Mouse (Mus musculus): Measurements from ENCODE around the gene Zscan12. TPM values are rescaled to one million over a fixed set of nuclear protein-coding genes. Genes with fewer than 3 reads are reported as not detected.
A peak's percentile ranks its signal among the peaks of the same experiment; 100 is the strongest.
"Not testable (repeated sequence)": the region's sequence is repeated elsewhere in the genome, so short reads cannot be mapped to it uniquely, and the experiment has no call there.

Gene Zscan12
- total and polyA plus RNA-seq, 2 experiments from 2014 or later: 8.1 to 11.5 TPM

DNA sequence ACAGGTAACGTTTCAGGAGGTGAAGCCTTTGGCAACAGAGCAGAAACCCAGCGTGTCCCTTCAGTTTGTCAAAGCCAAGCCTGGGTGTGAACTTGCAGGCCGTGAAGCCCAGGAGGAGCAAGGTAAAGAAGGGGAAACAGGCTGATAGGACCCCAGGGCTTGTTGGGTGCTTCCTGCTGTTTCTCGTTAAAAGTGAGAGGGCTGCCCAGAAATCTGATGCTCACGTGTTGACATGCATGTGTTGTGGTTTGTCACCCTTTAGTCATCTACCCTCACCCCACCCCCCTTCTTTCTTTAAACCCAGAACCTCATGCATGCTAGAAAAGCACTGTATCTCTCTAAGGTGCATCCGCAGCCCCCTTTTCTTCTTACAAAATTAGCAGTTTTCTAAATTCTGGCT, 4.0 kb downstream of the Zscan12 start:
- H3K36me3 ChIP-seq (ENCODE audit: insufficient read depth): peaks cover 37% of the 10 kb centered on the region
- no peak for ATAC-seq
- WGBS: 82% methylated on average over 6 of the region's 6 CpGs
- H3K4me2 ChIP-seq (ENCODE audit: low read depth): no peak overlapping the region
- no peaks in the 10 kb centered on the region for H3K9me3 ChIP-seq (ENCODE audit: low read length)
- peaks cover 10% of the 10 kb centered on the region for H3K4me1 ChIP-seq (ENCODE audit: insufficient read depth)
- H3K27me3 ChIP-seq (ENCODE audit: insufficient read depth, low read length): no peaks in the 10 kb centered on the region
- H3K4me3 ChIP-seq (ENCODE audit: low read depth, low read length): no peak overlapping the region
- H3K27ac ChIP-seq (ENCODE audit: low read depth, low read length): no peak overlapping the region
- no peak overlapping the region for H3K9ac ChIP-seq
- no peak for TF ChIP-seq CTCF (IDR thresholded peaks at IDR 0.05; ENCODE audit: low read depth)
- DNase-seq: no peak

DNA sequence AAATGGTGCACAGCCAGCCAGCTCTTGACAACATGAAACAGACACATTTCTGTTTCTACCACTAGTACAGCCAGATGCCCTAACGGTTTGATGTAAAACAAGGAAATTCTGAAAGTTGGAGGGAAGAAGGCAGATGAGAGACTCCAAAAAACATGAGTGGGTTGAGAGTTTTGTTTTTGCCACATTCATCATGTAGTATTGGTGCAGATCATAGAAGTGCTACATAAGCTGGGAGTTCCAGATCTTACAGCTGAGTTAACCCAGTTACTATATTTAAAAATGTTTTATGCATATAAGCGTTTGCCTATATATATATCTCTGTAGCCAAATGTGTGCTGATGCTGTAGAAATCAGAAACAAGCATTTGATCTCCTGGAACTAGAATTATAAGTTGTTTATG, 10.1 kb downstream of the Zscan12 start:
- no peaks in the 10 kb centered on the region for H3K9me3 ChIP-seq (ENCODE audit: low read length)
- no peak overlapping the region for H3K9ac ChIP-seq
- ATAC-seq (no peak), DNase-seq (no peak)
- H3K27me3 ChIP-seq (ENCODE audit: insufficient read depth, low read length): no peaks in the 10 kb centered on the region
- H3K4me3 ChIP-seq (ENCODE audit: low read depth, low read length): no peak overlapping the region
- no peak for TF ChIP-seq CTCF (IDR thresholded peaks at IDR 0.05; ENCODE audit: low read depth)
- H3K27ac ChIP-seq (ENCODE audit: low read depth, low read length): no peak overlapping the region
- H3K4me1 ChIP-seq (ENCODE audit: insufficient read depth): no peaks in the 10 kb centered on the region
- H3K36me3 ChIP-seq (ENCODE audit: insufficient read depth): peaks cover 34% of the 10 kb centered on the region
- no peak overlapping the region for H3K4me2 ChIP-seq (ENCODE audit: low read depth)
- WGBS: 89% methylated on average over 2 of the region's 2 CpGs

DNA sequence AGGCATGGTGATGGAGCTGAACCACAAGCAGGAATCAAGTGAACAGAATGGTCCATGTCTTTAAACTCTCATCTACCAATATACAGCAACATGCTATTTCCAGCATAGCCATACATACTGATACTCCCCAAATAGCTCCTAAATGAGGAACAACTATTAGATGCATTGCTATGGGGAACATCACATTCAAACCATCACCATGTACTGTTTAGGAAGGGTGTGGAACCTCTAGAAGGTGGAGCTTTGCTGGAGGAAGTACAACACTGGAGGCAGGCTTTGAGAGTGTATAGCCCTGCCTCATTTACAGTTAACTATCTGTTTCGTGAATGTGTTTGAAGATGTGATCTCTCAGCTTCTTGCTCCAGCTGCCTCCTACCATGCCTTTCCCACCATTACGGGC, 15.2 kb downstream of the Zscan12 start:
- no peak for DNase-seq
- Histone ChIP-seq H3K4me2 (ENCODE audit: low read depth) (no peak overlapping the region), H3K27me3 (ENCODE audit: insufficient read depth, low read length) (no peaks in the 10 kb centered on the region), H3K27ac (ENCODE audit: low read depth, low read length) (no peak overlapping the region), H3K4me3 (ENCODE audit: low read depth, low read length) (no peak overlapping the region), H3K4me1 (ENCODE audit: insufficient read depth) (no peaks in the 10 kb centered on the region), H3K36me3 (ENCODE audit: insufficient read depth) (no peaks in the 10 kb centered on the region), H3K9ac (no peak overlapping the region), H3K9me3 (ENCODE audit: low read length) (no peaks in the 10 kb centered on the region)
- 83% methylated on average over 2 of the region's 2 CpGs for WGBS
- no peak for ATAC-seq
- TF ChIP-seq CTCF (IDR thresholded peaks at IDR 0.05; ENCODE audit: low read depth): no peak

DNA sequence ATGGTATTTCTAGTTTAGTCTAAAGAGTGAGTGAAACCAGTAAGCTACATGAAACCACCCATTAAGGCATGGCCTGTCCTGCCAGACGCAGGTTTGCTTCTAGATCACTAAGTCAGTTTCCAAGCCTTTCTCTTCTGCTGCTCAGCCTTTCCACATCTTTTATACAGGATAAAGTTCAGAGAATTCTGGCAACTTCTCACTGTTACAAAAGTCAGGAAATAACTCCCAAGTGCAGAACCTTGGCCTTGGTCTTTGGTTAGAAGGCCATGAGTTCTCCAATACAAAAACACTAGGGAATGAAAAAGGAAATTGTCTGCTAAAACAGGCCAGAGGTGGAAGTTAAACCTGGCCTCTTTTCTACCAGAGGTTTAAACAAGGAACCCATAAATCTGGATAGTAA, 32.6 kb downstream of the Zscan12 start:
- H3K9ac ChIP-seq: no peak overlapping the region
- H3K4me2 ChIP-seq (ENCODE audit: low read depth): no peak overlapping the region
- no peaks in the 10 kb centered on the region for H3K27me3 ChIP-seq (ENCODE audit: insufficient read depth, low read length)
- no peak for TF ChIP-seq CTCF (IDR thresholded peaks at IDR 0.05; ENCODE audit: low read depth)
- H3K27ac ChIP-seq (ENCODE audit: low read depth, low read length): no peak overlapping the region
- 100% methylated on average over 1 of the region's 1 CpGs for WGBS
- no peak overlapping the region for H3K4me3 ChIP-seq (ENCODE audit: low read depth, low read length)
- no peaks in the 10 kb centered on the region for H3K9me3 ChIP-seq (ENCODE audit: low read length)
- peaks cover 43% of the 10 kb centered on the region for H3K36me3 ChIP-seq (ENCODE audit: insufficient read depth)
- 0 out of 2 replicates have a peak, but pooled peaks cover 3% of the 10 kb centered on the region for H3K4me1 ChIP-seq (ENCODE audit: insufficient read depth)
- no peak for DNase-seq
- ATAC-seq: no peak

DNA sequence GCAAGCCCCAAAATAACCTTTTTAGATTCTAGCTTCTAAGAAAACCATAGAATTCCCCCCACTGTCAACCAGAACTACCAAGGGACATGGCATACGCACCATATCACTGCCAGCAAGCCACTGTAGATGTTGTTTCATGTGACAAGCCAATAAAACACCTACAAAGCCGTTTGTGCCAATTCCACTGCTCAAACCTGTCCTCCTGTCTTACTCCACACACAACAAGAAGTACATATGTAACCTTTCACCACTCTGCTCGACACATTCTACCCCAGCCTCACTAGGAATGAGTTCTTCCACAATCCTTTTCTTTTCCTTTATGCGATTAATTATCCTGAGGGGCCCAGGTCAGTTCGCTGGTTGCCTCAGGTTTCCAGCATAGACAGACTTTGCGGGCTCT, 33.0 kb downstream of the Zscan12 start:
- H3K4me3 ChIP-seq (ENCODE audit: low read depth, low read length): no peak overlapping the region
- no peak overlapping the region for H3K9ac ChIP-seq
- no peaks in the 10 kb centered on the region for H3K9me3 ChIP-seq (ENCODE audit: low read length)
- H3K27ac ChIP-seq (ENCODE audit: low read depth, low read length): no peak overlapping the region
- H3K4me2 ChIP-seq (ENCODE audit: low read depth): no peak overlapping the region
- 0 out of 2 replicates have a peak, but pooled peaks cover 3% of the 10 kb centered on the region for H3K4me1 ChIP-seq (ENCODE audit: insufficient read depth)
- TF ChIP-seq CTCF (IDR thresholded peaks at IDR 0.05; ENCODE audit: low read depth): no peak
- no peaks in the 10 kb centered on the region for H3K27me3 ChIP-seq (ENCODE audit: insufficient read depth, low read length)
- 95% methylated on average over 6 of the region's 6 CpGs for WGBS
- peaks cover 39% of the 10 kb centered on the region for H3K36me3 ChIP-seq (ENCODE audit: insufficient read depth)
- DNase-seq (no peak), ATAC-seq (no peak)

DNA sequence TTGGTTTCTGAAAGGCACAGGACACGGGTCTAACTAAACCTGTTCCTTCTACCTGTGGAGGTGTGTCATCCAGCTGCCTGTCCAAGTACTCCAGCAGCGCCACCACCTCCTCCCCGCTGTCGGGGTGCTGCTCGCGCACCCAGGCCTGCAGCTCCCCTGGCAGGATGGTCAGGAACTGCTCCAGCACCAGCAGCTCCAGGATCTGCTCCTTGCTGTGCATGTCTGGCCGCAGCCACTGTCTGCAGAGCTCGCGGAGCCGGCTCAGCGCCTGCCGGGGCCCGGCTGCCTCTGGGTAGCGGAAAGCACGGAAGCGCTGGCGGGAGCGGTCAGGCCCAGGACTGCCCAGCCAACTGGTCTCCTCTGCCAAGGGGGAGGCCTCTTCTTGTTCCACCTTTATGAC, 33.4 kb downstream of the Zscan12 start:
- not testable (repeated sequence) for H3K4me3 ChIP-seq (ENCODE audit: low read depth, low read length); DNase-seq; H3K27ac ChIP-seq (ENCODE audit: low read depth, low read length); H3K9me3 ChIP-seq (ENCODE audit: low read length); H3K9ac ChIP-seq; H3K4me1 ChIP-seq (ENCODE audit: insufficient read depth); H3K27me3 ChIP-seq (ENCODE audit: insufficient read depth, low read length); H3K4me2 ChIP-seq (ENCODE audit: low read depth)
- WGBS: 96% methylated on average over 14 of the region's 18 CpGs
- H3K36me3 ChIP-seq (ENCODE audit: insufficient read depth): peaks cover 34% of the 10 kb centered on the region
- peak; percentile 43; the same call in 1 of the 2 replicates for ATAC-seq

DNA sequence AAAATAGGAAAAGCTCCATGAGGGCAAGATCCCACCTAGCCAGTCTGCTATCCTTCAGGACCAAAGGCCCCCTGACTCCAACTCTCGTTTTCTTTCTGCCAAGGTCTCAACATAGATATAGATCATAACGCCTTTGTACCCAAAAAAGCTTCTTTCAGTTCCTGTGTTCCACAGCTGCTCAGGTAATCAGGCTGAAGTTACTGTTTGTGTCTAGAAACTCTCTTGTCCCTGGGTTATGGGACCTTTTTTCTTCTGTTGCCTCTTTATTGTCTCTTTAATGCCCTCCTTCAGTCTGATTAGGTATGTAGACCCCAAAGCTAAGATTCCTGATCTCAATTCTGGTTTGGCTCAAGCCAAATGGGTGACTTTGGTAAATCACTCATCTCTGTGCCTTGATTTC, 34.9 kb downstream of the Zscan12 start:
- no peak overlapping the region for H3K4me3 ChIP-seq (ENCODE audit: low read depth, low read length)
- no peaks in the 10 kb centered on the region for H3K9me3 ChIP-seq (ENCODE audit: low read length)
- peaks cover 22% of the 10 kb centered on the region for H3K36me3 ChIP-seq (ENCODE audit: insufficient read depth)
- peaks cover 11% of the 10 kb centered on the region; the same call in 1 of the 2 replicates for H3K4me1 ChIP-seq (ENCODE audit: insufficient read depth)
- no peak for DNase-seq
- no peak for TF ChIP-seq CTCF (IDR thresholded peaks at IDR 0.05; ENCODE audit: low read depth)
- no peaks in the 10 kb centered on the region for H3K27me3 ChIP-seq (ENCODE audit: insufficient read depth, low read length)
- H3K9ac ChIP-seq: no peak overlapping the region
- H3K4me2 ChIP-seq (ENCODE audit: low read depth): no peak overlapping the region
- H3K27ac ChIP-seq (ENCODE audit: low read depth, low read length): no peak overlapping the region
- no peak for ATAC-seq
- 91% methylated on average over 2 of the region's 2 CpGs for WGBS

DNA sequence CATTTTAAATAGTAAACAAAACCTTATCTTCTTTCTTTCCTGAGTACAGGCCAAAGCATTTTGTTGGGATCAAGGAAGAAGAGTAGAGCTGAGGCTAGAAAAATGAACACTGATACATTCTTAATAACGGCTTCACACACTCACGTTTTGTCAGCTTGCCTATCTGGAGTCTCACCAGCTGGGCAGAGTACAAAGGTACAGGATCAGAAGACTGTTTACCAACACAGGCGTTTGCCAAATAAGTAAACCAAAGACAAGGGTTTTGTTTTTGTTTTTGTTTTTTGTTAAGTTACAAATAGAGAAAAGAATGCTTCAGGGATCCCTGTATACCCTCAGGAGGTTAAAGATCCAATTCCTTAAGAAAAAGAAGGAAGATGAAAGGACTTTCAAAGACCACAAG, 38.5 kb downstream of the Zscan12 start:
- no peak overlapping the region for H3K9ac ChIP-seq
- TF ChIP-seq CTCF (IDR thresholded peaks at IDR 0.05; ENCODE audit: low read depth): no peak

More for the DNA sequence above, 38.5 kb downstream of the Zscan12 start:
- Histone ChIP-seq H3K36me3 (ENCODE audit: insufficient read depth) (peaks cover 3% of the 10 kb centered on the region; the same call in 1 of the 2 replicates), H3K27ac (ENCODE audit: low read depth, low read length) (no peak overlapping the region), H3K4me3 (ENCODE audit: low read depth, low read length) (peak overlapping the region; percentile 95), H3K4me2 (ENCODE audit: low read depth) (peak overlapping the region; percentile 63), H3K4me1 (ENCODE audit: insufficient read depth) (peaks cover 14% of the 10 kb centered on the region; the same call in 1 of the 2 replicates), H3K9me3 (ENCODE audit: low read length) (no peaks in the 10 kb centered on the region), H3K27me3 (ENCODE audit: insufficient read depth, low read length) (no peaks in the 10 kb centered on the region)
- ATAC-seq (no peak), DNase-seq (no peak)
- 77% methylated on average over 3 of the region's 3 CpGs for WGBS
